Mouse (Mus musculus): Measurements from ENCODE around the gene Nt5c2. TPM values are rescaled to one million over a fixed set of nuclear protein-coding genes. Genes with fewer than 3 reads are reported as not detected.

The Nt5c2 gene
- polyA plus RNA-seq, 1 experiment from 2014 or later = 102 TPM

DNA sequence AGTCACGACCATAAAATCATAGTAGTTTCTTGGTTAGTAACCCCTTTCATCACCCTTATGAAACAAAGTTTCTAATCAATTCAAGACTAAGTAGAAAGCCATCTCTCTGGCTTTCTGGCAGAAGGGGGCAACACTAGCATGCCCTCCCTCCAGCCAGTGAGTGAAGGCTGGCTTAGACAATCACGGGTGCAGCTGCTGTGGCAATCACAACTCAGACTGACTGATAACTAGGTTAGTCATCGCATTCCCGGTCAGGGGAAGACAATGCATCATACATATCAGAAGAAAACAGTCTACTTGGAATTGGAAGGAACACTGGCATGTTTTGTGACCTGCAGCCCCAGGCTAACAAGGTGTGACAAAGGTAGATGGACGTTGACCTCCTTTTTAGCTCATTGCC lies 115.1 kb downstream of the Nt5c2 start:
- Histone ChIP-seq H3K9me3 (0 out of 2 replicates have a peak, but pooled peaks cover 5% of the 10 kb centered on the region), H3K4me2 (no peak overlapping the region), H3K4me1 (peaks cover 22% of the 10 kb centered on the region), H3K36me3 (peaks cover 51% of the 10 kb centered on the region), H3K27ac (replicated peaks) (peak overlapping the region; percentile 16; the same call in 1 of the 2 replicates), H3K4me3 (no peak overlapping the region), H3K27me3 (replicated peaks) (no peaks in the 10 kb centered on the region), H3K9ac (no peak overlapping the region)
- no peak for ATAC-seq (ENCODE audit: extremely low read depth, insufficient number of reproducible peaks, low FRiP score, low TSS enrichment)
- 42% methylated on average over 5 of the region's 5 CpGs for WGBS

DNA sequence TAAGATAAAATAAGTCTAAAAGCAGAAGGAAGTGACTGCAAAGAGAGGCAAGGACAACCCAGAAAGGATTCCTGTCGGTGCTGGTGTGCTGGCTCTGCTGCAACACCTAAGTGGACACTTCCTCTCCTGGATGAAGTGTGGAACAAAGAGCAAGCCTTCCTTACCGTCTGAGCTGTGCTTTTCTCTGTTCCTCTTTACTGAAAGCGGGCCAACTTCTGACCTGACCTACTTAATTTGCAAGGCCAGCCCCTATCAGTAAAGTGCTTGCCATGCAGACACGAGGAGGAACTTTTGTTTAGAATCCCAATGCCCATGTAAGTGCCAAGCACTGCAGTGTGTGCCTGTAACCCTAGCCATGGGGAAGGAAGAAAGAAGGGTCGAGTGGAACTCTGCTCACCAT lies 115.6 kb downstream of the Nt5c2 start:
- Histone ChIP-seq H3K4me2 (no peak overlapping the region), H3K4me1 (peaks cover 22% of the 10 kb centered on the region), H3K27me3 (replicated peaks) (no peaks in the 10 kb centered on the region), H3K27ac (replicated peaks) (peak overlapping the region; percentile 16; the same call in 1 of the 2 replicates), H3K36me3 (peaks cover 50% of the 10 kb centered on the region), H3K9me3 (0 out of 2 replicates have a peak, but pooled peaks cover 5% of the 10 kb centered on the region), H3K4me3 (no peak overlapping the region), H3K9ac (peak overlapping the region; percentile 30; the same call in 1 of the 2 replicates)
- WGBS = 35% methylated on average over 5 of the region's 5 CpGs
- ATAC-seq (ENCODE audit: extremely low read depth, insufficient number of reproducible peaks, low FRiP score, low TSS enrichment) = no peak

DNA sequence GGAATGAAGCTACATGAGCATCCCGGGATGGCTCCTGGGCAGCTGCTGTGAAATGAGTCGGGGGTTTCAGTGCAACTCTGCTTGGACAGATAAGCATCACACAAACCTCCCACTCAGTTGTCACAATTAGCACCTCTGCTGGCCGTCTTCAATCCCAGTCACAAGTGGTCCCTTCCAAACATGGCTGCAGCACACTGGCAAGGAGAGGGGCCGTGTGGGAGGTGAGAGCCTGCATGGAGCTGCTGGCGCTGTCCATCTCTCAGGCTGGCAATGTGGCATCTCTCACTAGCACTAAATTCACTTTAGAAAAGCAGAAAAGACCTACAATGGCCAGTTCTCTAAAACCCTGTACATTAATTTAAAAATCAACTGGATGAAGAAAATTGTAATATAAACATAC lies 116.7 kb downstream of the Nt5c2 start:
- 63% methylated on average over 5 of the region's 5 CpGs for WGBS
- ATAC-seq (ENCODE audit: extremely low read depth, insufficient number of reproducible peaks, low FRiP score, low TSS enrichment) = no peak
- Histone ChIP-seq H3K4me3 (no peak overlapping the region), H3K4me2 (no peak overlapping the region), H3K9ac (no peak overlapping the region), H3K4me1 (peaks cover 22% of the 10 kb centered on the region), H3K9me3 (0 out of 2 replicates have a peak, but pooled peaks cover 5% of the 10 kb centered on the region), H3K27ac (replicated peaks) (no peak overlapping the region), H3K27me3 (replicated peaks) (no peaks in the 10 kb centered on the region), H3K36me3 (peaks cover 47% of the 10 kb centered on the region)

DNA sequence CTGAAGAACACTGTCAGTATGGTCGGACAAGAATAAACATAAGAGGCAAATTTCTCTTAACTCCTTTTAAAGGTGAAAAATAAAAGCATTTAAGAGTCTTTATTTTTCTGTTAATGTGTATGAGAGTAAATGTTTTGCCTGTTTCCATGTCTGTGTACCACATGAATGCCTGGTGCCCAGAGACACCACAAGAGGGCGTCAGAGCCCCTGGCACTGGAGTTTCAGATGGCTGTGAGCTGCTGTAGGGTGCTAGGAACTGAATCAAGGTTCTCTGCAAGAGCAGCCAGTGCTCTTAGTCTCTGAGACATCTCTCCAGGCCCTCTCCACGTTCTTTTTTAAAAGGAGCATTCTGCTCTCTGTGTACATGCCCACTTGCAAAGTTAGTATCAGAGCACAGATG lies 117.8 kb downstream of the Nt5c2 start:
- Histone ChIP-seq H3K4me2 (no peak overlapping the region), H3K27me3 (replicated peaks) (no peaks in the 10 kb centered on the region), H3K9me3 (0 out of 2 replicates have a peak, but pooled peaks cover 5% of the 10 kb centered on the region), H3K36me3 (peaks cover 52% of the 10 kb centered on the region), H3K9ac (no peak overlapping the region), H3K4me1 (peaks cover 22% of the 10 kb centered on the region), H3K27ac (replicated peaks) (no peak overlapping the region), H3K4me3 (no peak overlapping the region)
- WGBS = 88% methylated on average over 3 of the region's 3 CpGs
- ATAC-seq (ENCODE audit: extremely low read depth, insufficient number of reproducible peaks, low FRiP score, low TSS enrichment) = no peak

DNA sequence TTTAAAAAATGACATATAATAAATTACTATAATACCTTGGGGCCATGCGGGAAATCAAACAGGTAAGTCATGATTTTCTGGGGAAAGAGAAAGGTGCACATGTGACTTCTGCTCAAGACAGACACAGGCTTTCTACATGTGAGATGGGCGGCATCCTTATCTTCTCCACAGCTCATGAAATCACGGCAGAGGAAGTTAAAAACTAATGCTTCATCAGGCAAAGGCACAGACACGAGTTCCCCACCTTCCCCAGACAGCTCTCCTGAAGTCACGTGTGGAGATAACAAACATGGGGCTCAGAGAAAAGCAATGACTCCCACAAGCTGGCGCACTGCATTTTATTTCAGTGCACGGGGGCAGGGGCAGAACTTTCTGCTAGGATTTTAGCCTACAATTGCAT lies 121.5 kb downstream of the Nt5c2 start:
- no peak overlapping the region for H3K9ac ChIP-seq
- no peak overlapping the region for H3K4me3 ChIP-seq
- peaks cover 84% of the 10 kb centered on the region for H3K36me3 ChIP-seq
- WGBS = 76% methylated on average over 7 of the region's 7 CpGs
- H3K9me3 ChIP-seq = 0 out of 2 replicates have a peak, but pooled peaks cover 5% of the 10 kb centered on the region
- no peaks in the 10 kb centered on the region for H3K4me1 ChIP-seq
- H3K27ac ChIP-seq (replicated peaks) = no peak overlapping the region
- ATAC-seq (ENCODE audit: extremely low read depth, insufficient number of reproducible peaks, low FRiP score, low TSS enrichment) = no peak
- H3K4me2 ChIP-seq = no peak overlapping the region
- H3K27me3 ChIP-seq (replicated peaks) = no peaks in the 10 kb centered on the region

DNA sequence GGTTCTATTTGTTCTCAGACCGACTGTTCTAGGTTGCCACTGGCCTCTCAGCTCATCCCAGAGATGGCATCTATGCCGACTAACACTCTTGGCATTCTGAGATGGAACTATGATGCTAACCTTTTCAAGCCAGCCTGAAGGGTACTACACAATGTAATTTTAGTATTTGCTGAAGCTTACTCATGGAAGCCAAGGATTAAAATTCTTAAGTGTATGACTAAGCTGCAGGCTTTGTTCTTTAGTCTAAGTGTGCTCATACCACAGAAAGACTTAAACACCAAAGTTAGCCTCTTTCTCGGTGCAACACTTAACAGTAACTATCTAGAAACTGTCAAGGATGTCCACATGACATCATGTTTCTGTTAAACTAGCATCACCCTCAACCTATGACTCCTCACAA lies 122.1 kb downstream of the Nt5c2 start:
- peaks cover 2% of the 10 kb centered on the region; the same call in 1 of the 2 replicates for H3K4me1 ChIP-seq
- no peak overlapping the region for H3K27ac ChIP-seq (replicated peaks)
- H3K4me2 ChIP-seq = no peak overlapping the region
- WGBS = 73% methylated on average over 3 of the region's 3 CpGs
- no peak overlapping the region for H3K4me3 ChIP-seq
- no peak overlapping the region for H3K9ac ChIP-seq
- H3K27me3 ChIP-seq (replicated peaks) = no peaks in the 10 kb centered on the region
- peaks cover 84% of the 10 kb centered on the region for H3K36me3 ChIP-seq
- H3K9me3 ChIP-seq = 0 out of 2 replicates have a peak, but pooled peaks cover 5% of the 10 kb centered on the region
- ATAC-seq (ENCODE audit: extremely low read depth, insufficient number of reproducible peaks, low FRiP score, low TSS enrichment) = no peak

DNA sequence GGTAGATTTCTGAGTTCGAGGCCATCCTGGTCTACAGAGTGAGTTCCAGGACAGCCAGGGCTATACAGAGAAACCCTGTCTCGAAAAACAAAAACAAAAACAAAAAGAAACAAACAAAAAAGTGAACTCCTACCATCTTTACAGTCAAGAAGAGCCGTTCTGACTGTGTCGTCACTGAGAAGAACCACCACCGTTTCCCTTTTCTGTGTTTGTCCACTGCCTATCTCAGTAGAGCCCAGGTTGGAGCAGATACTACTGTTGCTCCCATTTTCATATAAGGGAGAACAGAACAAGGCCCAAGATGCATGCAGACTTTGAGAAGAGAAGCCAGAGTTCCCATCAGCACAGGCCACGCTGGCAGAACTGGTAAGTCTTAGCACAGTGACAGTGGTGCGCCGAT lies 124.3 kb downstream of the Nt5c2 start:
- peaks cover 90% of the 10 kb centered on the region for H3K36me3 ChIP-seq
- no peak overlapping the region for H3K4me3 ChIP-seq
- H3K9ac ChIP-seq = no peak overlapping the region
- WGBS = 94% methylated on average over 8 of the region's 8 CpGs
- H3K27me3 ChIP-seq (replicated peaks) = no peaks in the 10 kb centered on the region
- no peak overlapping the region for H3K4me2 ChIP-seq
- no peak overlapping the region for H3K27ac ChIP-seq (replicated peaks)
- H3K9me3 ChIP-seq = no peaks in the 10 kb centered on the region
- peaks cover 5% of the 10 kb centered on the region; the same call in 1 of the 2 replicates for H3K4me1 ChIP-seq
- no peak for ATAC-seq (ENCODE audit: extremely low read depth, insufficient number of reproducible peaks, low FRiP score, low TSS enrichment)

DNA sequence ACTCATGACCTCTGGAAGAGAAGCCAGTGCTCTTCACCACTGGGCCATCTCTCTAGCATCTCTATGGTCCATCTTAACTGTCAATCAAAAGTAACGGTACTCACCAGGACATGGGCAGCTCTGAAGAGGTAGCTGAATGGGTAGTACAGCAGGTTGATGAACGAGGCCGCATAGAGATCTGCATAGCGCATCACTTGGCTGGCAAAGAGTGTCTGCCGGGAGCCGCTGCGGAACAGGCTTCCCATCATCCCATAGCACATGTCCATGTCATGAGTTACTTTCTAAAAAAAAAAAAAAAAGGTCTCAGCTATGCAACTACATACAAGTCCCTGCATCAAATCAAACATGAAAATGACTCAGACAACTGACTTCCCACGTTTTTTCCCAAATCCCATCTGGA lies 125.3 kb downstream of the Nt5c2 start:
- Histone ChIP-seq H3K4me2 (no peak overlapping the region), H3K4me3 (no peak overlapping the region), H3K4me1 (peaks cover 5% of the 10 kb centered on the region; the same call in 1 of the 2 replicates), H3K36me3 (peaks cover 94% of the 10 kb centered on the region), H3K9me3 (no peaks in the 10 kb centered on the region), H3K27me3 (replicated peaks) (no peaks in the 10 kb centered on the region), H3K27ac (replicated peaks) (no peak overlapping the region), H3K9ac (no peak overlapping the region)
- WGBS = 92% methylated on average over 8 of the region's 8 CpGs
- no peak for ATAC-seq (ENCODE audit: extremely low read depth, insufficient number of reproducible peaks, low FRiP score, low TSS enrichment)

DNA sequence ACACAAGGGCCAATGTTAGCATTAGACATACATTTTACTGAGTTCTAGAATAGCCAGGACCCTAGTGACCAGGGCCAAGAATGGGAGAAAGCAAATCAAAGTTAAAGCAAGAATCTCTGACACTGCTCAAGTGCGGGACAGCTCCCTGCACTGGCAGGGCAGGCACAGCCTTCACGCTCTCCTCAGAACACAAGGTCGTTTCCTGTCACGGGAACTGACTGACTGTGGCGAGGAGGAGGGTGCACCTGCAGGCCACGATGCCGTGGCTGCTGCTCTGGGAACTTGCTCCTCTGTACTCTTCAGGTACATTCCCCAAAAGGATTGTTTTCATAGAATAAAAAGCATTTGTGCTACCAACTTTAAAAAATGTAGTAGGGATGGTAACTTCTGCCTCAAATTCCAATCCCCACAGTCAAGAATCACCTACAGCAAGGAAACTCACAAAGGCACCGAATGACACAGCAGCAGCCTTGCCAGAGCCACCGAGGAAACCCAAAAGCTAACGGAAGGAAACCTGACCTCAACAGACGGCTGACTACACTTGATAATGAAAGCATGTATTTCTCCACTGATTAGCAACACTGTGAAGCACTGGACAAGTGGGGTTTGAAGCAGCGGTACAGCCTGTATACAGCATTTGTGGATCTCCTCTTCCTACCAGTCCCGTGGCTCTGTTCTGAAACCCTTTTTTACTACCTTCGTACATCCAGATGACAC lies 127.0 kb downstream of the Nt5c2 start:
- 47% methylated on average over 14 of the region's 14 CpGs for WGBS
- H3K27ac ChIP-seq (replicated peaks) = peak overlapping the region; percentile 54
- H3K9ac ChIP-seq = no peak overlapping the region
- H3K27me3 ChIP-seq (replicated peaks) = no peaks in the 10 kb centered on the region
- H3K4me2 ChIP-seq = no peak overlapping the region
- no peaks in the 10 kb centered on the region for H3K9me3 ChIP-seq
- peaks cover 5% of the 10 kb centered on the region; the same call in 1 of the 2 replicates for H3K4me1 ChIP-seq
- peaks cover 100% of the 10 kb centered on the region for H3K36me3 ChIP-seq
- H3K4me3 ChIP-seq = no peak overlapping the region
- ATAC-seq (ENCODE audit: extremely low read depth, insufficient number of reproducible peaks, low FRiP score, low TSS enrichment) = no peak

DNA sequence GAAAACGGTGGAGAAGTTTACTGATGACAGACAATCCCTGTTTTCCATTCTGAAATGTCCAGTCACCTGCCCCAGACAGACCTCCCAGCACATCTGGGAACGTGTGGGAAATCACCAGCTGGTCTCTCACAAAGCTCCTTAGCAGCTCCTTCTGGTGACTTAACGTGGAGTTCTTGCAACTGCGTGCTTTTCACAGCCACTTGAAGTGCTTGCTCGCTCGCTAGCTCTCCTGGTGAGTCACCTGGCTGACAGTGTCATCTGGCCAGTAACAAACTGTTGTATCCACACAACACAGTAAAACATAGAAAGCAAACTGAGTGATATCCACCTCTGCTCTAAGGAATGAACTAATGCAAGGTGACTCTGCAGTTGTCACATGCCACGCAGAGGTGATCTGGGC lies 128.1 kb downstream of the Nt5c2 start:
- WGBS = 78% methylated on average over 7 of the region's 7 CpGs
- H3K36me3 ChIP-seq = peaks cover 100% of the 10 kb centered on the region
- no peaks in the 10 kb centered on the region for H3K27me3 ChIP-seq (replicated peaks)
- H3K9me3 ChIP-seq = no peaks in the 10 kb centered on the region
- no peak overlapping the region for H3K9ac ChIP-seq
- no peak overlapping the region for H3K27ac ChIP-seq (replicated peaks)
- ATAC-seq (ENCODE audit: extremely low read depth, insufficient number of reproducible peaks, low FRiP score, low TSS enrichment) = no peak
- peaks cover 5% of the 10 kb centered on the region; the same call in 1 of the 2 replicates for H3K4me1 ChIP-seq
- no peak overlapping the region for H3K4me2 ChIP-seq
- H3K4me3 ChIP-seq = no peak overlapping the region

DNA sequence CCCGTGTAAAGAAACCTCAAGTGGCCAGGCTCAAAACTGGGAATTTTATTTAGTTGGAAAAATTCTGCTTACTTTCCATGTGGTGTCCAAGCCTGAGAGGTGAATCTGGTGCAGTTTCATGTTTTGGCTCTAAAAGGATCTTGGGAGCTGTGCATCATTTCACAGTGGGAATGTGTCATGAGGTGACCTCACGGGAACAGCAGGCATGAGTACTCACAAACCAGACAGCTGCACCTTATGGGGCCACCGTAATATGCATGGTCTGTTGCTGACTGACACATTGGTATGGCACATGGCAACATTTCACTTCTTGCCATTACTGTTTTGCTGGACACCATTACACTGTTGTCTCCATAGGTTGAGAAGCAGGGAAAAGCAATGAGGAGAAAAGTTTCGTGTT lies 129.6 kb downstream of the Nt5c2 start:
- H3K9me3 ChIP-seq = no peaks in the 10 kb centered on the region
- no peak overlapping the region for H3K4me2 ChIP-seq
- H3K4me1 ChIP-seq = peaks cover 5% of the 10 kb centered on the region; the same call in 1 of the 2 replicates
- no peaks in the 10 kb centered on the region for H3K27me3 ChIP-seq (replicated peaks)
- peaks cover 87% of the 10 kb centered on the region for H3K36me3 ChIP-seq
- 93% methylated on average over 4 of the region's 4 CpGs for WGBS
- no peak overlapping the region for H3K9ac ChIP-seq
- H3K4me3 ChIP-seq = no peak overlapping the region
- no peak for ATAC-seq (ENCODE audit: extremely low read depth, insufficient number of reproducible peaks, low FRiP score, low TSS enrichment)
- H3K27ac ChIP-seq (replicated peaks) = no peak overlapping the region

DNA sequence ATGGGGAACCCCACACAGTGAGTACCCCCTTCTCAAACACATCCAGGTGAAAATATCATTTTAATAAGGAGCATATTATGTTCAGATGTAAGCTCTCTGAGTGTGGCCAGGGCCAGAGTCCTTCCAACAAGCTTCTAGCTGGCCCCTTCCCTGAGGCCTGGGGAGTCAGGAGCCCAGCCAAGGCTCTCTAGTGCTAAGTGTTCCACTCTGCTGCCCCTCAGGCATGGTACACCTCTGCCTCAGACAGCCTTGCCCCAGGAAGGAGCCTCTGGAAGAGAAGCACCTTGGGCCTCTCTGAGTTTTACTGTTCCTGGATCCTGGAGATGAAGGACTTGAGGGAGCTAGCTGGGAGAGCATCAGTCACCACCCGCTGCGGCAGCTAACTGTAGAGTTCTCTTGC lies 135.1 kb downstream of the Nt5c2 start:
- Histone ChIP-seq H3K27ac (replicated peaks) (no peak overlapping the region), H3K36me3 (peaks cover 35% of the 10 kb centered on the region), H3K4me3 (no peak overlapping the region), H3K4me1 (no peaks in the 10 kb centered on the region), H3K9ac (no peak overlapping the region), H3K4me2 (no peak overlapping the region), H3K27me3 (replicated peaks) (no peaks in the 10 kb centered on the region), H3K9me3 (no peaks in the 10 kb centered on the region)
- no peak for ATAC-seq (ENCODE audit: extremely low read depth, insufficient number of reproducible peaks, low FRiP score, low TSS enrichment)
- 86% methylated on average over 2 of the region's 2 CpGs for WGBS
